Mouse (Mus musculus) urinary bladder, postnatal 25 days (tissue): ENCODE results near the gene Rsbn1.
A peak's percentile ranks its signal among the peaks of the same experiment; 100 is the strongest.

Source experiments
- DNase-seq: peaks from one replicate; pipeline ENCODE4 v3.0.0; 2022; ENCODE audit warnings: low spot score

Gene Rsbn1

GRCm38 (mm10) chr3:103948666-103949065, 34.7 kb downstream of the Rsbn1 start:
- DNase-seq: no peak

- no peak for DNase-seq
These were observed 46.7 kb downstream of the Rsbn1 start for GRCm38 (mm10) chr3:103960622-103961021.

- DNase-seq: no peak
These were observed 53.3 kb downstream of the Rsbn1 start for GRCm38 (mm10) chr3:103967231-103967630.

- peak; percentile 78 for DNase-seq
These were observed 54.2 kb downstream of the Rsbn1 start, which contains the start of gene Phtf1 for GRCm38 (mm10) chr3:103967861-103968691. Gene Phtf1, plus strand, starts transcription at chr3:103968110.

- DNase-seq: no peak
These were observed 54.8 kb downstream of the Rsbn1 start for GRCm38 (mm10) chr3:103968701-103969100.

GRCm38 (mm10) chr3:103971157-103971556, 57.2 kb downstream of the Rsbn1 start:
- no peak for DNase-seq

- no peak for DNase-seq
These were observed 70.6 kb downstream of the Rsbn1 start for GRCm38 (mm10) chr3:103984556-103984955.

GRCm38 (mm10) chr3:103985194-103985593, 71.3 kb downstream of the Rsbn1 start:
- DNase-seq: no peak

GRCm38 (mm10) chr3:103987831-103988432, 74.0 kb downstream of the Rsbn1 start:
- no peak for DNase-seq

GRCm38 (mm10) chr3:103989352-103989751, 75.4 kb downstream of the Rsbn1 start:
- DNase-seq: no peak

GRCm38 (mm10) chr3:103991271-103991670, 77.4 kb downstream of the Rsbn1 start:
- DNase-seq: no peak

- no peak for DNase-seq
These were observed 84.8 kb downstream of the Rsbn1 start for GRCm38 (mm10) chr3:103998724-103999123.

- no peak for DNase-seq
These were observed 93.1 kb downstream of the Rsbn1 start for GRCm38 (mm10) chr3:104006896-104007466.

- no peak for DNase-seq
These were observed 93.6 kb downstream of the Rsbn1 start for GRCm38 (mm10) chr3:104007479-104007878.

- no peak for DNase-seq
These were observed 96.2 kb downstream of the Rsbn1 start for GRCm38 (mm10) chr3:104009924-104010662.

- no peak for DNase-seq
These were observed 98.1 kb downstream of the Rsbn1 start for GRCm38 (mm10) chr3:104011972-104012371.
